Mouse (Mus musculus) heart, postnatal 0 days (tissue): ENCODE results near the gene Dhx37. TPM values are rescaled to one million over a fixed set of nuclear protein-coding genes. Genes with fewer than 3 reads are reported as not detected.
A peak's percentile ranks its signal among the peaks of the same experiment; 100 is the strongest.
"Not testable (repeated sequence)": the region's sequence is repeated elsewhere in the genome, so short reads cannot be mapped to it uniquely, and the experiment has no call there.

Experiments
- ATAC-seq: fragments of 200-750 bp; cut with Nextera tagmentation; 2 replicates; pipeline ENCODE4 v1.8.0; 2017; ENCODE audit warnings: low read depth, moderate number of reproducible peaks, moderate library complexity; ENCODE audit not compliant: insufficient read depth
- DNase-seq: peaks from one replicate; pipeline ENCODE4 v3.0.0-alpha.2; 2016; ENCODE audit warnings: low spot score
- H3K27ac ChIP-seq: fragments of 300-500 bp; sonication (generic); 2 replicates; pipeline ENCODE4 v1.5.1; 2014; ENCODE audit warnings: low read depth, mild to moderate bottlenecking
- H3K27me3 ChIP-seq: fragments of 300-500 bp; sonication (generic); 2 replicates; pipeline ENCODE4 v1.6.1; 2014; ENCODE audit warnings: low read length, mixed read lengths; ENCODE audit not compliant: control insufficient read depth, insufficient read depth
- H3K36me3 ChIP-seq: fragments of 300-500 bp; sonication (generic); replicated peaks from 2 replicates; pipeline ENCODE4 v1.6.1; 2014; ENCODE audit warnings: low read length, mixed read lengths; ENCODE audit not compliant: control insufficient read depth, insufficient read depth
- H3K4me1 ChIP-seq: fragments of 300-500 bp; sonication (generic); 2 replicates; pipeline ENCODE4 v1.6.1; 2014; ENCODE audit warnings: antibody characterized with exemption; ENCODE audit not compliant: control insufficient read depth, insufficient read depth
- H3K4me2 ChIP-seq: fragments of 300-500 bp; sonication (generic); 2 replicates; pipeline ENCODE4 v1.6.1; 2014; ENCODE audit warnings: low read depth, mild to moderate bottlenecking, low read length, moderate library complexity
- H3K4me3 ChIP-seq: fragments of 300-500 bp; sonication (generic); 2 replicates; pipeline ENCODE4 v1.5.1; 2014; ENCODE audit warnings: low read depth, low read length
- H3K9ac ChIP-seq: fragments of 300-500 bp; sonication (generic); replicated peaks from 2 replicates; pipeline ENCODE4 v1.6.1; 2014; ENCODE audit warnings: low read depth, low read length, mixed read lengths
- H3K9me3 ChIP-seq: fragments of 300-500 bp; sonication (generic); replicated peaks from 2 replicates; pipeline ENCODE4 v1.6.1; 2016; ENCODE audit warnings: low read length; ENCODE audit not compliant: control insufficient read depth
- CTCF ChIP-seq: IDR thresholded peaks from 2 replicates; pipeline ENCODE4 v1.5.1; 2016; ENCODE audit warnings: antibody characterized with exemption, control low read depth, low read depth
- EP300 ChIP-seq: IDR thresholded peaks from 2 replicates; pipeline ENCODE4 v1.6.1; 2016; ENCODE audit warnings: antibody characterized with exemption, low read depth
- WGBS: fragments of 180-500 bp; shearing (Covaris S2); extraction: QIAGEN DNeasy Blood & Tissue Kit; methylation state at CpG from one replicate; pipeline ENCODE4 v1.1.7; 2014; 5-methylcytosine and 5-hydroxymethylcytosine counted together
- polyA plus RNA-seq: library from polyadenylated mRNA; unstranded; fragments of >200 nt; fragmentation: Nextera tagmentation; extraction: Ambion mirVana; gene quantifications from 2 replicates; pipeline ENCODE4 v1.2.1, GENCODE M21; 2015
- total RNA-seq: library from RNA; depleted of rRNA; stranded (reverse); fragments of >200 nt; gene quantifications from 2 replicates; pipeline ENCODE4 v1.2.3, GENCODE M21; 2014; ENCODE audit warnings: low replicate concordance

Dhx37 gene
- total and polyA plus RNA-seq, 2 experiments from 2014 or later: 5.9 to 6.8 TPM

DNA sequence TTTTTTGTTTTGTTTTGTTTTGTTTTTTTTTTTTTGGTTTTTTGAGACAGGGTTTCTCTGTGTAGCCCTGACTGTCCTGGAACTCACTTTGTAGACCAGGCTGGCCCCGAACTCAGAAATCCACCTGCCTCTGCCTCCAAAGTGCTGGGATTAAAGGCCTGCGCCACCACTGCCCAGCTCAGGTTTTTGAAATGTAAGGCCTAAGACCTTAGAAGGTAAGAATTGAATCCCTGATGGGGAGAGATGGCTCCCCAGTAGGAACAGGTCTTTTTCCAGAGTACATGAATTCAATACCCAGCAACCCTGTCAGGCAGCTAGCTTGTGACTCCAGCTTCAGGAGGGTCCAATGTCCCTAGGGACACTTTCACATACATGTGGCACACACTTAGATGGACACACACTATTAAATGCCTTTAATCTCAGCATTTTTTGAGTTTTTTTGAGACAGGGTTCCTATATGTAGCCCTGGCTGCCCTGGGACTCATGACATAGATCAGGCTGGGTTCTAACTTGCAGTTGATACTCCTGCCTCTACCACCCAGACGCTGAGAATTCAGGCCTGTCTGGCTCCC, 42.9 kb downstream of the Dhx37 start:
- no peak for ATAC-seq
- Histone ChIP-seq H3K4me1 (peaks cover 25% of the 10 kb centered on the region), H3K9ac (peak overlapping the region; percentile 44; the same call in 1 of the 2 replicates), H3K36me3 (peaks cover 7% of the 10 kb centered on the region), H3K4me3 (no peak overlapping the region), H3K27ac (peak overlapping the region; percentile 97), H3K9me3 (no peaks in the 10 kb centered on the region), H3K27me3 (no peaks in the 10 kb centered on the region), H3K4me2 (no peak overlapping the region)
- TF ChIP-seq EP300 (no peak), CTCF (no peak)
- no peak for DNase-seq
- WGBS: 86% methylated on average over 3 of the region's 3 CpGs

- no peak for TF ChIP-seq CTCF
- no peak; the same call in 1 of the 2 replicates for TF ChIP-seq EP300
- Histone ChIP-seq H3K4me2 (peak within 1 kb of the TSS; percentile 73), H3K4me3 (peak within 1 kb of the TSS; percentile 81), H3K36me3 (peaks cover 19% of the 10 kb centered on the region), H3K27me3 (no peaks in the 10 kb centered on the region), H3K27ac (peak within 1 kb of the TSS; percentile 97), H3K9me3 (no peaks in the 10 kb centered on the region), H3K9ac (peak within 1 kb of the TSS; percentile 96), H3K4me1 (peaks cover 25% of the 10 kb centered on the region)
- peak; percentile 51 for ATAC-seq
- under 1% methylated on average over 69 of the region's 69 CpGs for WGBS
- DNase-seq: peak; percentile 89
Measured at GRCm38 (mm10) chr5:125389579-125390441, 44.1 kb downstream of the Dhx37 start, which contains the start of gene Ubc. Gene Ubc (minus strand): TSS chr5:125390202.

DNA sequence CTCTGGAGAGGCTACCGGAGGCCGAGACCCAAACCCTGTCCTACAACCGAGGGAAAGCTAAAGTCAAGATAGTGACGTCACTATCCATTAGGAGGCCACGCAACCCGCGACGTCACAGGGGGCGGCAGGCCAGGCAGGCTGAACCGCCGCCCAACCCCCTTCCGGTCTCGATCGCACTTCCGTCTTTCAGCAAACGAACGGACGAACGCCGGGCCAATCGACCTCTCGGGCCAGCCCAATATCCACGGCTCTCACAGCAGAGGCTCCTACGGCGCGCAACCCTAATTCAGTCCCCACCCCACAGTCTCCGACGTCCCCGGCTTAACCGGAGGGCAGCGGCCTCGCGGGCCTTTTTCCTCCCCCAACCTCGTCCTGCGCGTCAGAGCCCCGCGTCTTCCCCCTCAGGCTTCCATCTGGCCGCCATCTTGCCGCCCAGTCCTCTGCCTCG, 44.8 kb downstream of the Dhx37 start, which contains the start of gene Gm10382:
Gene Gm10382 (plus strand): TSS at position 192 of the 448 bp plus-strand sequence.
- H3K36me3 ChIP-seq: peaks cover 23% of the 10 kb centered on the region
- H3K9ac ChIP-seq: peak within 1 kb of the TSS; percentile 96
- peak within 1 kb of the TSS; percentile 73 for H3K4me2 ChIP-seq
- WGBS: under 1% methylated on average over 41 of the region's 41 CpGs
- H3K9me3 ChIP-seq: no peaks in the 10 kb centered on the region
- peak within 1 kb of the TSS; percentile 97 for H3K27ac ChIP-seq
- H3K27me3 ChIP-seq: no peaks in the 10 kb centered on the region
- ATAC-seq: peak; percentile 4; the same call in 1 of the 2 replicates
- TF ChIP-seq EP300 (no peak), CTCF (no peak)
- DNase-seq: peak; percentile 84
- H3K4me1 ChIP-seq: peaks cover 25% of the 10 kb centered on the region
- H3K4me3 ChIP-seq: peak within 1 kb of the TSS; percentile 81

GRCm38 (mm10) chr5:125388358-125389092, 45.4 kb downstream of the Dhx37 start:
- H3K4me2 ChIP-seq: peak overlapping the region; percentile 73
- peak overlapping the region; percentile 81 for H3K4me3 ChIP-seq
- peak overlapping the region; percentile 97 for H3K27ac ChIP-seq
- H3K9ac ChIP-seq: peak overlapping the region; percentile 96
- TF ChIP-seq EP300 (0 out of 2 replicates have a peak, but pooled peaks have one; percentile 32), CTCF (no peak)
- H3K9me3 ChIP-seq: no peaks in the 10 kb centered on the region
- ATAC-seq: no peak
- peaks cover 23% of the 10 kb centered on the region for H3K36me3 ChIP-seq
- H3K27me3 ChIP-seq: no peaks in the 10 kb centered on the region
- no peak for DNase-seq
- WGBS: 8% methylated on average over 13 of the region's 13 CpGs
- H3K4me1 ChIP-seq: peaks cover 20% of the 10 kb centered on the region

GRCm38 (mm10) chr5:125387295-125387694, 46.6 kb downstream of the Dhx37 start:
- H3K36me3 ChIP-seq: peaks cover 23% of the 10 kb centered on the region
- H3K4me1 ChIP-seq: peaks cover 15% of the 10 kb centered on the region
- WGBS: 55% methylated on average over 5 of the region's 6 CpGs
- H3K27me3 ChIP-seq, DNase-seq, H3K4me3 ChIP-seq, H3K9ac ChIP-seq, H3K9me3 ChIP-seq, H3K27ac ChIP-seq, ATAC-seq: not testable (repeated sequence)
- H3K4me2 ChIP-seq: peak overlapping the region; percentile 30; the same call in 1 of the 2 replicates
